In the genomic region with DNA sequence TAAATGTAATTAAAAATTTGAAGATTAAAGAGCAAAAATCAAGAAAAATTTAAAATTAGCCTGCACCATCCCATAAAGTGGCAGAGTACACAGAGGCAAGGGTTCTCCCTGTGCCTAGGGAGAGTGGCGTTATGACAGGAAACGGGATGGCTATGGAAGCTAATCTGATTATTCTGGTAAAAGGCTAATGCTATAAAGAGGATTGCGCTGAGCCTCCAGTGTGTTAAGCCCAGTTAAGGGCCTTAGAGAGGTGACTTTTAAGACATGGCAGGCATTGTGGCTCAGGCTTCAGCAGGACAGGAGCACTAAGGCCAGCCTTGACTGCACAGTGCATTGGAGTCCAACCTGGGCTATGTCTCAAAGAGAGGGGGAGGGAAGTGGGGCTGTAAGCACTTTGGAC, we compare ENCODE assay signal across 16 mouse cellular contexts. TPM values are rescaled to one million over a fixed set of nuclear protein-coding genes. Genes with fewer than 3 reads are reported as not detected.
"Had no signal": no experiment of that assay in that cellular context is flagged by ENCODE, and none has a peak within 500 bp of the region (broad histone marks: within the 10 kb centered on the region; RNA-seq: fewer than 3 reads in every experiment).

No protein-coding gene starts in this region.

- DNase-seq: heart, postnatal 10 days; heart, postnatal 14 days; heart, postnatal 36 days; heart, postnatal 4 days; kidney, adult 11 months; kidney, adult 18-20 months; kidney, adult 2 months; kidney, adult 8-10 months; kidney, adult 9 months; kidney, postnatal 10 days; kidney, postnatal 14 days; kidney, postnatal 36 days; kidney, postnatal 4 days; layer of hippocampus, adult 9-11 months; layer of hippocampus, postnatal 36 days had no signal

RNA-seq across cellular contexts. Expression of a gene that starts 34.7 kb away (rescaled TPM):
- total RNA-seq: hematopoietic stem cell, adult 5-6 weeks had no signal
